Mouse (Mus musculus): Measurements from ENCODE around the gene Bfar.
A peak's percentile ranks its signal among the peaks of the same experiment; 100 is the strongest.
"Not testable (repeated sequence)": the region's sequence is repeated elsewhere in the genome, so short reads cannot be mapped to it uniquely, and the experiment has no call there.

The Bfar gene

GRCm38 (mm10) chr16:13671685-13672385 lies at the start of gene Bfar, which contains the start of gene 3110001I22Rik:
TSS of gene Bfar (plus strand) at chr16:13671858.
TSS of gene 3110001I22Rik (plus strand) at chr16:13671929.
- DNase-seq = peak; percentile 93 to 96

DNA sequence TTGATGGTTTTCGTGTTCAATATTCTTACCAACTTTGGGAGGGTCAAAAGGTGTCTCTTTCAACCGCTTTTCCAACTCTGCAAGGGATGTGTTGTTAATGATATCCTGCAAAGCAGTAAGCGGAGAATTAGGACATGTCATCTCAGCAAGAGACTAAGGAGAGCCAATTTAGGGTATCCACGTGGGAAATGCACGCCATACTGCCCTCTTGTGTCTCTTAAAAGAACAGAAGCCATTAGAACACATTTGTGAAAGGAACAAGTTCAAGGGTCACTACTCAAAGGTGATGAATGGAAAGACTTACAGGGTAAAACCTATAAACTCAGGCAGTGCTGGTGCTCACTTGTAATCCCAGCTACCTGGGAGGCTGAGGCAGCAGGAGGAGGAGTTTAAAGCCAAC lies 43.3 kb upstream of the Bfar start:
- peak; percentile 28 to 59 for DNase-seq

GRCm38 (mm10) chr16:13638198-13638597 lies 33.5 kb upstream of the Bfar start:
- DNase-seq = not testable (repeated sequence)

GRCm38 (mm10) chr16:13639508-13639907 lies 32.1 kb upstream of the Bfar start:
- DNase-seq = no peak

DNA sequence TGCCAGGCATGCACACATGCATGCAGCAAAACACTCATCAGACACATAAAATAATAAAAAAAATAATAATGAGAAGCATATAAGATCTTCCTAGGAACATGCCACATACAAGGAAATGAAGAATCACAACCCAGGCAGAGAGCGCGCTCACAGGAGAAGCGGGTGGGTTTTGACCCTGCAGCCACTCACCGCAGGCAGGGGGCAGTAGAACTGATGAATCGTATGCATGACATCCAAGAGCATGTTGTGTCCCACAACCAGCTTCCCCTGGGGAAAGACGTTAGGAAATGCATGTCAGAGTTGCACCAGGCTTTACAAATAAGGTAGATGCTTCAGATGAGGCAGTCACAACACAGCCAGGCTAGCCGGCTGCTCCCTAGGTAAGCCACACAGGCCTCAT lies 31.6 kb upstream of the Bfar start:
- peak; percentile 19 to 29 for DNase-seq

GRCm38 (mm10) chr16:13644474-13644873 lies 27.2 kb upstream of the Bfar start:
- no peak for DNase-seq

- DNase-seq = no peak
Measured at GRCm38 (mm10) chr16:13645930-13646329, 25.7 kb upstream of the Bfar start.

- no peak for DNase-seq
Measured at GRCm38 (mm10) chr16:13658886-13659285, 12.8 kb upstream of the Bfar start.

DNA sequence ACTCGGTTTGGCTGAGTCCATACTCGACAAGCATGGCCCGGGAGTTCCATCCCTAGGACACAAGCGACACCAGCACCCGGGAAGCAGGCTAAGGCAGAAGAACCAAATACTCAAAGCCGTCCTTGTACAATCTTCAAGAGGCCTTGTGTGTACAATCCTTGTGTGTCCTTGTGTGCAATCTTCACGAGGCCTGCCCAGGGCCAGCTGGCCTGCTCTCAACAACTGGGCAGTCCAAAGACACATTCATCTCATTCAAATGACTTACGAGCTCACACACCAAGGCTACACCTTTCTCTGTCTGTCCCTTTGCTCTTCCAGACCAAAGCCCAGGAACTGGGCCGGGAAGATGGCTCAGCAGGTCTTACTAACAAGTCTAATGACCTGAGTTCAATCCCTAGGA lies 10.9 kb upstream of the Bfar start:
- no peak for DNase-seq

DNA sequence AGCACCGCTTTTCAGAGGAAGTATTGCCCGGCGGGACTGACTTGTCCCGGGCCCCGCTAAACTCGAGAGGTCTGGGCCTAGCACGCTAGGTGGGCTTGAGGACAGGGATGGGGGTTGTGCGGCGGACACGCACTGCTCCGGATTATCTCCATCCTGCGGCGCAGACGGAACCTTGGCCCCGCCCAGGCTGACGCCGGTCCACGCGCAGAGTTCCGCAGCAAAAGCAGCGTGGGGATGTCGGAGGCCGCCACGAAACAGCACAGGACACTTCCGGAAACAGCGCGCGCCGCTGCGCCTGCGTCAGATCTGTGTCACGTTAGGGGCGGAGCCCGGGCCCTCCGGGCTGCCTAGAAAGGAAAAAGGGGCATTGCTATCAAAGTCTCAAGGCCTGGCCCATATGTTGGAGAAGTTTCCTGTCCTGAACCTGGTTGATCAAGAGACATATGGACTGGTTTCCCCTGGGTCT lies 3.7 kb upstream of the Bfar start, which contains the start of gene Parn:
TSS of gene Parn (minus strand) at position 293 of the 466 bp plus-strand sequence.
- DNase-seq = peak; percentile 94 to 96

GRCm38 (mm10) chr16:13668402-13669108 lies 3.1 kb upstream of the Bfar start:
- DNase-seq = peak; percentile 14 to 30

DNA sequence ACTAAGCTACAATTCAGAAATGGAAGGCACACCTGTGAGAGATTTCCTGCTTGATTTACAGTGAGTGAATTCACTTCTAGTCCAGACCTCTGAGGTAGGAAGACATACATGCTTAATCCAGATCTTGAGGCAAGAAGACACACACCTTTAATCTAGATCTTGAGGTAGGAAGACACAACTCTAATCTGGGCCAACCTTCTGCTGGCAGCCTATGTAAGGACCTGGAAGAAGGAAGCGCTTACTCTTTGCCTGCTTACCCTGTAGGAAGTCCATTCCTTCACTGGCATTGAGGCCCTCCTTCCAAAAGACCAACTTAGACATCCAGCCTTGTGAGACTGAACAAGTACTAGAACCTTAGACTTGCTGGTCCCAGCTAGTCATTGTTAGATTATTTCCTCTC lies 2.4 kb upstream of the Bfar start:
- no peak for DNase-seq

DNA sequence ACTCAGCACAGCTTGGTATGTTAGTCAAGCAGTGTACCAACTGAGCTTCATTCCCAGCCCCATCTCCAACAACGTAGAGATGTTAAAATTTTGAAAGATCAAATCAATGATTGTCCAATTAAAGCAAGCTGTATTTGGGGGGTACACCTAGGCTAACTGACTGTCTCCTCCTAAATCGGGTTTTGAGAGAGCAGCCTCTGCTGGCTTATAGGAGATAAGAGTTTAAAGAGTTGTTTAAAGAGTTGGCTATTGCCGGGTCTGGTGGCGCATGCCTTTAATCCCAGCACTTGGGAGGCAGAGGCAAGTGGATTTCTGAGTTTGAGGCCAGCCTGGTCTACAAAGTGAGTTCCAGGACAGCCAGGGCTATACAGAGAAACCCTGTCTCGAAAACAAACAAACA lies 762 bp upstream of the Bfar start:
- DNase-seq = not testable (repeated sequence)

DNA sequence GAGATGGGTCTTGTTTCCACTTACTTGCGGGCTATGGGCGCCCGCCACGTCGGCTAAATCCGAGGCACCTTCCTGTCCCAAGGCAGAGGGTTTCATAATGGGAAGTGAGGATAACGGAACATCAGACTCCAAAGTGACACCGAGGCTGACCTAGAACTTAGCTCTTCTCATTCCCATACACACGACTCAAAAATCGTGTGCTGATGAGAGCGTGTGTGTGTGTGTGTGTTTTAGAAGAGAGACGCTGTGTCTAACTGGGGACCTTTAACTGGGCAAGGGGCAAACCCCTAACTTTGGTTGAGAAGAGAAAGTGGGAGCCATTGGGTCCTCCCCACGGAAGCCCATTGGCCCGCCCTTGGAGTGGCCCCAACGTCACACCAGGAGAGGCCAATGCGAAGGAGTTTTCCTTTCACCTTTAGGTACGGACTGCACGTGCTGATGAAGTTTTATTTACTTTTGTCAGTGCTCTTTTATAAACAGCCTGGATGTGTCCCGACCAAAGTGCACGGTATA lies 784 bp downstream of the Bfar start:
- peak; percentile 74 to 79 for DNase-seq

GRCm38 (mm10) chr16:13673114-13673513 lies 1.5 kb downstream of the Bfar start:
- no peak for DNase-seq

GRCm38 (mm10) chr16:13674511-13674910 lies 2.9 kb downstream of the Bfar start:
- DNase-seq = no peak

DNA sequence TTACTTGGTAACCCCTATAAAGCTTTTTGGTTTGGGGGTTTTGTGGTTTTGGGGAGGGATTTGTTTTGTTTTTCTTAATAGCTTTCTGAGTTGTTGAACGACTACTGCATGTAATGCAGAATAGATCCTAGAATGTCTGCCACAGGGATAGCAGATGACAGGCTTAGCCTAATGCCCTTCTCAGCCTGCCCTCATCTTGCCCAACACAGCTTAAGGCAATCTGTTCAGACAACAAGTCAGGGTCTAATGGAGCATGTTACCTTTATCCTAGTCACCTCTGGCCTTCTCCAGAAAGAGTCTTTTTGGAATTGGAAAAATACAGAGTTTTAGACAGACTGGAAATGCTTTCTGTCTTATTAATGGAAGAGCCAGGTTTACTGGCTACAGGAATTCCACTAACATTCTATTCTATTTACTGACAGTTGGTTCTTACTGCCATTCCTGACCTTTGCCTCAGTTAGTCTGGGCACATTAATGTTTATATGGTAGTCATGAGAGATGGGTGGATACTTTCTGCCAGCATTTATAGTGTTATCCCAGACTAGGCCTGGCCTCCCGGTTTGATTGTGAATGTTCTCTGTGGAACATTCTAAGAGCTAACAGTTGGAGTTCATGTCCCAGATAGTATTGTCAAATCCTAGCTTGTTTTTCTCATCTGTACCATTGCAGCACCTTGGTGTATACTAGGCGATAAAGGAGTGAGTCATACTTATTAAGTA lies 7.1 kb downstream of the Bfar start:
- no peak for DNase-seq

DNA sequence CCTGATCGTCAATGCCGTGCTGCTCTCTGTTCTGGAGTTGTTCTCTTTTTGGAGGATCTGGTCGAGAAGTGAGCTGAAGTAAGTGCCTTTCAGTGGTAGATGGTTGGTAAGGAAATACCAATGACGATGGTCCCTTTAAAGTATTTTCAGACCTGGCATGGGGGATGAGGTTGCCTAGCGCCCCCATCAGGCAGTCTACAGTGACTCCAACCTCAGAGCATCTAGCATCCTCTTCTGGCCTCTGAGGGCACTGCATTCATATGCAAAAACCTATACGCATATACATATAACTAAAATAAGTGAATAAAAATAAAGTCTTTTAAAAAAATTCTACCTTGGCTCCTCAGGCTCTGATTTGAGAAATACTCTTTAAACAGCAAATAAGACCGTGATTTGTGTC lies 27.3 kb downstream of the Bfar start:
- DNase-seq = no peak

GRCm38 (mm10) chr16:13702184-13702583 lies 30.5 kb downstream of the Bfar start:
- DNase-seq = peak; percentile 36 to 43

DNA sequence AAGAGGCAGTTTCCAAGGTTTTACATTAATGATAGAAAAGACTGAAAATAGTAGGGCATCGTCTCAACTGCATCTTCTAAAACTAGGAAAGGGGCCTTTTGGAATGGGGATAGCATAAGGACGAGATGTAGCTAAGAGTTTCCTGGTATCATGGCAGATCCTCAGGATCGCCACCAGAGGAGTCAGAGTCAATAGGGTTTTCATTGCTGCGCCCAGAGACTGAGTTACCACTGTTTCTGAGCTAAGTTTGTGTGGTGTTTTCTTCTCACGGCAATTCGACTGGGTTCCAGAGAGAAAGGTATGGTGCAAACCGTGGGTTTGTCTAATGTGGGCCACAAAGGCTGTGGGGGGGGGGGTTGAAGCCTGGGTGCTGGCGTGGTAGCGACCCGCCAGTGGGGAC lies 33.0 kb downstream of the Bfar start:
- DNase-seq = no peak

DNA sequence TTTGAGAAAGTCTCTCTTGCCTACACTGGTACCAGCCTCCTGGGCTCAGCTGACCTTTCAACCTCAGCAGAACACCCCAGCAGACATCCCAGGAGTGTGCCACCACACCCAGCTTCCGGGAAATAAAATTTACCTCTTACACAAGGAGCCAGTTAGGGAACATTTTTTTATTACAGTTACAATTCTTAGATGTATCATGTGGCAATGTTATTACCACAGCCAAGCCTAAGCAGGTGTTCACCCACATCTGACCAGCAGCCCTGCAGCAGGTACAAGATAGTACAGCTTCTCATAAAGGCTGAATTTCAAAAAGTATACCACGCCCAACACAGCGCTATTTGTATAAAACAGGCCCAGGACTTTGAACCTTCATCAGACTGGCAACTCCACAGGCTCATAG lies 43.3 kb downstream of the Bfar start:
- DNase-seq = no peak

DNA sequence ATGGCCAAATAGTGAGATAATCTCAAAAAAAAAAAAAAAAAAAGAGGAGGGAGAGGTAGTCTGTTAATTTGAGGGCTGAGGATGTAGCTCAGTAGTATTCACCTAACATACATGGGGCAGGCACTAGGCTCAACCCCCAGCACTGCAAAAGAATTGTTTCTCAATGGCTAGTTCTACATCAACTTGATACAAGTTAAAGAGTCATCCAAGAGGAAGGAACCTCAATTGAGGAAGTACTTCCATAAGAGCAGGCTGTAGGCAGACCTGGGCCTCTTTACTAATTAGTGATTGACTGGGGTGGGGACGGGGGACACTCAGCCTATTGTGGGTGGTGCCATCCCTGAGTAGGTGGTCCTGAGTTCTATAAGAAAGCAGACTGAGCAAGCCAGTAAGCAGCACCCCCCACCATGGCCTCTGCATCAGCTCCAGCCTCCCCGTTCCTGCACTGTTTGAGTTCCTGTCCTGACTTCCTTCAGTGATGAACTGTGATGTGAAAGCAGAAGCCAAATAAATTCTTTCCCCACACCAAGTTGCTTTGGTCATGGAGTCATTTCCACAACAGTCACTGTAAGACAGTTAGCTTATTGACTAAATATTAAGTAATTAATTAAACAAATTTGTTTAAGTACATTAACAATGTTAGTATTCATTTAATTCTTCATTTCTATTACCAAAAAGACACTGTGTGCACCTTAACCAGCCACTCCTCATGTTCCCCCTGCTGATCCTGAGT lies 45.3 kb downstream of the Bfar start:
- DNase-seq = no peak

GRCm38 (mm10) chr16:13722937-13723336 lies 51.3 kb downstream of the Bfar start:
- DNase-seq = no peak

All from cerebellum, postnatal 10 days (tissue).